Comparison of ENCODE assay signal across 2 mouse cellular contexts in the genomic region with DNA sequence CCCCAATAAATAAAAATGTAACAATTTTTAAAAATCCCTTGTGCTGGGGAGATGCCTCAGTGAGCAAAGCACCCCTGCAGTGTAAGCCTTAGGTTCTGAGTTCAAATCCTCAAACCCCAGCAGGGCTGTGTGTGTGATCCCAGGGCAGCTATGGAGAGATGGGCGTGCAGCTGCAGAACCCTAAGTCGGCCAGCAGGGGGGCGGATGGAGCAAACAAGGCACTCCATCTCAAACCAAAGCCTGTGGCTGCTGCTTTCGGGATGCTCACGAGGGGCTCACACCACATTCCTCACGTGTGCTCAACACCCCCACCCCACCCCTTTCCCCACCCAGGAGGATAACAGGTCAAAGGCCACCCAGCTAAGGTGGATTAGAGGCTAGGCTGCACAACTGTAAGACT.
TF ChIP-seq lines count a peak whose summit lies in the region.

No protein-coding gene starts in this region.

TF ChIP-seq in C2C12, 6 proteins besides CTCF, POLR2A, EP300 and RAD21 (continued from another document):
- no peak for TF ChIP-seq CEBPB (IDR thresholded peaks at IDR 0.05; ENCODE audit: low read depth)

TF ChIP-seq in MEL, 35 proteins besides CTCF, POLR2A, EP300 and RAD21 (continued from another document):
- peak; percentile 80 for TF ChIP-seq SMC3 (IDR thresholded peaks at IDR 0.05; ENCODE audit: low read depth, low read length)
- peak; percentile 42; the same call in 1 of the 2 replicates for TF ChIP-seq SIN3A (IDR thresholded peaks at IDR 0.05; ENCODE audit: low read length)
- no peak for TF ChIP-seq USF1 (IDR thresholded peaks at IDR 0.05; ENCODE audit: low read depth, low read length)
- peak; percentile 69 for TF ChIP-seq ZC3H11A (IDR thresholded peaks at IDR 0.05; ENCODE audit: low read depth, low read length)
- TF ChIP-seq BHLHE40 (IDR thresholded peaks at IDR 0.05; ENCODE audit: borderline replicate concordance, low read depth, low read length): 0 out of 2 replicates have a peak, but pooled peaks have one; percentile 48
- peak; percentile 57 for TF ChIP-seq ZNF384 (IDR thresholded peaks at IDR 0.05; ENCODE audit: low read depth, low read length)
